Mouse (Mus musculus) lung, embryonic 16.5 days (tissue): ENCODE results near the gene Zfp867. TPM values are rescaled to one million over a fixed set of nuclear protein-coding genes. Genes with fewer than 3 reads are reported as not detected.

Experiments
- ATAC-seq: fragments of 200-750 bp; cut with Nextera tagmentation; 2 replicates; pipeline ENCODE4 v1.8.0; 2017; ENCODE audit warnings: low read depth, mild to moderate bottlenecking, moderate library complexity
- H3K27ac ChIP-seq: fragments of 300-500 bp; sonication (generic); 2 replicates; pipeline ENCODE4 v1.5.1; 2014; ENCODE audit warnings: mild to moderate bottlenecking, control low read depth, low read length
- H3K27me3 ChIP-seq: fragments of 300-500 bp; sonication (generic); 2 replicates; pipeline ENCODE4 v1.6.1; 2014; ENCODE audit warnings: low read depth, low read length, mixed read lengths; ENCODE audit not compliant: control insufficient read depth, insufficient read depth
- H3K36me3 ChIP-seq: fragments of 300-500 bp; sonication (generic); 2 replicates; pipeline ENCODE4 v1.6.1; 2014; ENCODE audit warnings: low read length; ENCODE audit not compliant: control insufficient read depth, insufficient read depth
- H3K4me1 ChIP-seq: fragments of 300-500 bp; sonication (generic); replicated peaks from 2 replicates; pipeline ENCODE4 v1.6.1; 2014; ENCODE audit warnings: low read length, mixed read lengths; ENCODE audit not compliant: control insufficient read depth, insufficient read depth
- H3K4me2 ChIP-seq: fragments of 300-500 bp; sonication (generic); 2 replicates; pipeline ENCODE4 v1.6.1; 2014; ENCODE audit warnings: low read depth, low read length, control low read depth
- H3K4me3 ChIP-seq: fragments of 300-500 bp; sonication (generic); 2 replicates; pipeline ENCODE4 v1.5.1; 2014; ENCODE audit warnings: mild to moderate bottlenecking, low read length, control low read depth
- H3K9ac ChIP-seq: fragments of 300-500 bp; sonication (generic); 2 replicates; pipeline ENCODE4 v1.6.1; 2014; ENCODE audit warnings: low read length, control low read depth
- H3K9me3 ChIP-seq: fragments of 300-500 bp; sonication (generic); 2 replicates; pipeline ENCODE4 v1.6.1; 2016; ENCODE audit warnings: low read length; ENCODE audit not compliant: control insufficient read depth
- WGBS: fragments of 180-500 bp; shearing (Covaris S2); extraction: QIAGEN DNeasy Blood & Tissue Kit; methylation state at CpG from one replicate; pipeline ENCODE4 v1.1.7; 2014; 5-methylcytosine and 5-hydroxymethylcytosine counted together
- polyA plus RNA-seq: library from polyadenylated mRNA; unstranded; fragments of >200 nt; fragmentation: Nextera tagmentation; extraction: Ambion mirVana; gene quantifications from 2 replicates; pipeline ENCODE4 v1.2.1, GENCODE M21; 2015

Zfp867 gene
- 7.8 and 10.0 TPM in 2 replicates for polyA plus RNA-seq

- Histone ChIP-seq H3K4me3 (peak within 1 kb of the TSS; percentile 82), H3K9me3 (no peaks in the 10 kb centered on the region), H3K36me3 (no peaks in the 10 kb centered on the region), H3K27ac (peak within 1 kb of the TSS; percentile 45), H3K27me3 (no peaks in the 10 kb centered on the region; the same call in 1 of the 2 replicates), H3K9ac (peak within 1 kb of the TSS; percentile 91), H3K4me2 (peak within 1 kb of the TSS; percentile 78), H3K4me1 (peaks cover 8% of the 10 kb centered on the region)
- under 1% methylated on average over 19 of the region's 19 CpGs for WGBS
- ATAC-seq = peak; percentile 94
Measured at GRCm38 (mm10) chr11:59472326-59472677, at the start of gene Zfp867. Gene Zfp867, minus strand, starts transcription at chr11:59472474.

- H3K4me2 ChIP-seq = no peak overlapping the region
- H3K4me3 ChIP-seq = no peak overlapping the region
- no peaks in the 10 kb centered on the region for H3K27me3 ChIP-seq
- H3K4me1 ChIP-seq = no peaks in the 10 kb centered on the region
- 58% methylated on average over 6 of the region's 6 CpGs for WGBS
- no peak overlapping the region for H3K27ac ChIP-seq
- no peak for ATAC-seq
- no peaks in the 10 kb centered on the region for H3K9me3 ChIP-seq
- no peaks in the 10 kb centered on the region for H3K36me3 ChIP-seq
- H3K9ac ChIP-seq = no peak overlapping the region
Measured at GRCm38 (mm10) chr11:59519741-59520495, 47.6 kb upstream of the Zfp867 start.

DNA sequence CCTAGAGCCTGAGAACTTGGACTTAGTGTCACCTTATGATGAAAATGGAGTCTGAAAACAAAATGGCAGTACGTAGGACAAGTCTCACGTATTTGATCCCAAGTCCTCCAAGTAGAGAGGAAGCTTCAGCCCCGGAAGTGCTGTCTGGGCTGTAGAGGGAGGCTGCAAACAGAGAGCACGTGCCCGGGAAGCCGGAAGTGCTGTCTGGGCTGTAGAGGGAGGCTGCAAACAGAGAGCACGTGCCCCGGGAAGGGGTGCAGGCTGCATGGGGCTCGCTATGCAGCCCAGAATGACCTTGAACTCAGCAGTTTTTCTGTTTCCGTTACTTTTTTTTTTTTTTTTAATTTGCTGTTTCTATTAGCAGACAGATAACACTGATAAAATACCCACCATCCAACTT is 46.0 kb upstream of the Zfp867 start:
- H3K27ac ChIP-seq = no peak overlapping the region
- ATAC-seq = peak; percentile 66
- 43% methylated on average over 10 of the region's 10 CpGs for WGBS

DNA sequence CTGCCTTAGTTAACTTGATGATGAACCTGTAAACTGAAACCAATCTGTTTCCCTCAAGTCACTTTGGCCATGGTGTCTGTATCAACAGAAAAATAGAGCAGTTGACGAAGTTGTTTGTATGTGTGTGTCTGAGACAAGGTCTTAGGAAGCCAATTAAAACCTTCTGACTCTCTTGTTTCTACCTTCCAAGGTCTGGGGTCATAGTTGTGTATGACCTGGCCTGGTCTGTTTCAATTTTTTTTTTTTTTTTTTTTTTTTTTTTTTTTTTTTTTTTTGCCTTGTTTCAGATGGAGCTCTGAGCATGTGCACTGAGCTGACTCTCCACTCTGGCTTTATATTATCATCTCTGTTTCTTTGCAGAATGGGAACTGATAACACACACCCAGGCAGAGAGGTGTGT is 45.2 kb upstream of the Zfp867 start:
- Histone ChIP-seq H3K27me3 (no peaks in the 10 kb centered on the region), H3K36me3 (no peaks in the 10 kb centered on the region), H3K4me1 (no peaks in the 10 kb centered on the region), H3K9ac (no peak overlapping the region), H3K4me3 (no peak overlapping the region), H3K4me2 (no peak overlapping the region), H3K9me3 (no peaks in the 10 kb centered on the region), H3K27ac (no peak overlapping the region)
- ATAC-seq = no peak
- 89% methylated on average over 1 of the region's 1 CpGs for WGBS

More for the DNA sequence above, 46.0 kb upstream of the Zfp867 start:
- Histone ChIP-seq H3K36me3 (no peaks in the 10 kb centered on the region), H3K4me3 (no peak overlapping the region), H3K4me2 (no peak overlapping the region), H3K9me3 (no peaks in the 10 kb centered on the region), H3K9ac (no peak overlapping the region), H3K27me3 (no peaks in the 10 kb centered on the region), H3K4me1 (no peaks in the 10 kb centered on the region)

GRCm38 (mm10) chr11:59514789-59515188 is 42.5 kb upstream of the Zfp867 start:
- 53% methylated on average over 3 of the region's 3 CpGs for WGBS
- Histone ChIP-seq H3K27me3 (no peaks in the 10 kb centered on the region), H3K36me3 (peaks cover 4% of the 10 kb centered on the region), H3K4me3 (no peak overlapping the region), H3K9ac (no peak overlapping the region), H3K27ac (no peak overlapping the region), H3K9me3 (no peaks in the 10 kb centered on the region), H3K4me1 (no peaks in the 10 kb centered on the region), H3K4me2 (no peak overlapping the region)
- no peak for ATAC-seq

DNA sequence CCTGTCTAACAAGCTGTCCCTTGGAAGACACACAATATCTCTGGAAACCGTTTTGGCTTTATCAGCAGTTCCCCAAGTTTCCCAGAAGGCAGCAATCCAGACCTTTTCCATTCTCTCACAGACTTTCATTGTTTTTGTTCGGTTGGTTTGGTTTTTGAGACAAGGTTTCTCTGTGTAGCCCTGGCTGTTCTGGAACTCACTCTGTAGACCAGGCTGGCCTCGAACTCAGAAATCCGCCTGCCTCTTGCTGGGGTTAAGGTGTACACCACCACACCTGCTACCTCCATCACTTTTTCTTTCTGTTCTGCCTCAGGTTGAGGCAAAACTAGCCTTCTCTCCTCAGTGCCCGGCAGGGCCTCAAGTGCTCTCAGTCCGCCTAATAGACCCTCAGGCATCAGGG is 42.1 kb upstream of the Zfp867 start:
- Histone ChIP-seq H3K9ac (no peak overlapping the region), H3K27ac (no peak overlapping the region)
- ATAC-seq = no peak

DNA sequence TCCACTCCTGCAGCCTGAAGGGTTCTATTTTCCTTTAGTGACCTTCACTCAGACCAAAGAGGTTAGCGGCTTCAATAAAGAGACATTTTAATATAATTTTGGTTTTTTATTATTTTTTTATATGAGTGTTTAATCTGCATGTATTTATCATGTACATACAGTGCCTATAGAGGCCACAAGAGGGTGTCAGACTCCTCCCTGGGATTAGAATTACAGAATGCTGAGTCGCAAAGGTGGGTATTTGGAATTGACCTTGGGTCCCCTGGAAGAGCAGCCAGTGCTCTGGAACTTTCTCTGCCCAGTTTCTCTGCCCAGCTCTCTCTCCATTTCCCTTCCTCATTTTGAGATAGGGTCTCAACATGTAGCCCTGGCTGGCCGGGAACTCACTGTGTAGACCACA is 41.3 kb upstream of the Zfp867 start:
- no peak overlapping the region for H3K4me3 ChIP-seq
- H3K36me3 ChIP-seq = peaks cover 4% of the 10 kb centered on the region
- H3K27me3 ChIP-seq = no peaks in the 10 kb centered on the region
- ATAC-seq = no peak
- no peak overlapping the region for H3K4me2 ChIP-seq
- no peak overlapping the region for H3K27ac ChIP-seq
- H3K9ac ChIP-seq = no peak overlapping the region
- no peaks in the 10 kb centered on the region for H3K9me3 ChIP-seq
- 69% methylated on average over 3 of the region's 3 CpGs for WGBS
- H3K4me1 ChIP-seq = no peaks in the 10 kb centered on the region

More for the DNA sequence above, 42.1 kb upstream of the Zfp867 start:
- Histone ChIP-seq H3K4me2 (no peak overlapping the region), H3K27me3 (no peaks in the 10 kb centered on the region), H3K36me3 (peaks cover 4% of the 10 kb centered on the region), H3K4me1 (no peaks in the 10 kb centered on the region), H3K4me3 (no peak overlapping the region), H3K9me3 (no peaks in the 10 kb centered on the region)
- WGBS = 50% methylated on average over 6 of the region's 6 CpGs

GRCm38 (mm10) chr11:59512733-59513132 is 40.5 kb upstream of the Zfp867 start:
- peaks cover 4% of the 10 kb centered on the region for H3K36me3 ChIP-seq
- no peak overlapping the region for H3K4me2 ChIP-seq
- H3K9ac ChIP-seq = no peak overlapping the region
- no peak for ATAC-seq
- H3K27ac ChIP-seq = no peak overlapping the region
- no peaks in the 10 kb centered on the region for H3K4me1 ChIP-seq
- WGBS = 86% methylated on average over 10 of the region's 10 CpGs
- no peak overlapping the region for H3K4me3 ChIP-seq
- no peaks in the 10 kb centered on the region for H3K9me3 ChIP-seq
- no peaks in the 10 kb centered on the region for H3K27me3 ChIP-seq

- Histone ChIP-seq H3K4me3 (no peak overlapping the region), H3K4me2 (no peak overlapping the region), H3K27ac (no peak overlapping the region), H3K36me3 (peaks cover 4% of the 10 kb centered on the region), H3K4me1 (peaks cover 10% of the 10 kb centered on the region), H3K9ac (no peak overlapping the region), H3K27me3 (no peaks in the 10 kb centered on the region), H3K9me3 (no peaks in the 10 kb centered on the region)
- WGBS = 63% methylated on average over 1 of the region's 1 CpGs
- ATAC-seq = no peak
Measured at GRCm38 (mm10) chr11:59511558-59511957, 39.3 kb upstream of the Zfp867 start.
